Mouse (Mus musculus) neural tube, embryonic 13.5 days (tissue): ENCODE results near the gene Slc26a8. TPM values are rescaled to one million over a fixed set of nuclear protein-coding genes. Genes with fewer than 3 reads are reported as not detected.

Experiments used
- ATAC-seq: fragments of 200-750 bp; cut with Nextera tagmentation; 2 replicates; pipeline ENCODE4 v1.8.0; 2017; ENCODE audit warnings: low read depth, mild to moderate bottlenecking, moderate TSS enrichment, moderate library complexity
- H3K27ac ChIP-seq: fragments of 300-500 bp; sonication (generic); replicated peaks from 2 replicates; pipeline ENCODE4 v1.5.1; 2015; ENCODE audit warnings: moderate library complexity, mild to moderate bottlenecking, inconsistent platforms
- H3K27me3 ChIP-seq: fragments of 300-500 bp; sonication (generic); 2 replicates; pipeline ENCODE4 v1.6.1; 2015; ENCODE audit warnings: mild to moderate bottlenecking, inconsistent platforms
- H3K36me3 ChIP-seq: fragments of 300-500 bp; sonication (generic); 2 replicates; pipeline ENCODE4 v1.6.1; 2015; ENCODE audit warnings: mild to moderate bottlenecking, inconsistent platforms
- H3K4me1 ChIP-seq: fragments of 300-500 bp; sonication (generic); replicated peaks from 2 replicates; pipeline ENCODE4 v1.6.1; 2015; ENCODE audit warnings: inconsistent platforms
- H3K4me2 ChIP-seq: fragments of 300-500 bp; sonication (generic); 2 replicates; pipeline ENCODE4 v1.6.1; 2015; ENCODE audit warnings: inconsistent platforms, mild to moderate bottlenecking, moderate library complexity
- H3K4me3 ChIP-seq: fragments of 300-500 bp; sonication (generic); 2 replicates; pipeline ENCODE4 v1.5.1; 2015; ENCODE audit warnings: mild to moderate bottlenecking, inconsistent platforms
- H3K9ac ChIP-seq: fragments of 300-500 bp; sonication (generic); 2 replicates; pipeline ENCODE4 v1.6.1; 2015; ENCODE audit warnings: moderate library complexity, mild to moderate bottlenecking, inconsistent platforms
- H3K9me3 ChIP-seq: fragments of 300-500 bp; sonication (generic); 2 replicates; pipeline ENCODE4 v1.6.1; 2016; ENCODE audit warnings: inconsistent platforms
- WGBS: fragments of 180-500 bp; shearing (Covaris S2); methylation state at CpG from one replicate; pipeline ENCODE4 v1.1.7; 2015; 5-methylcytosine and 5-hydroxymethylcytosine counted together
- polyA plus RNA-seq: library from polyadenylated mRNA; unstranded; fragments of >200 nt; fragmentation: Nextera tagmentation; extraction: Ambion mirVana; gene quantifications from 2 replicates; pipeline ENCODE4 v1.2.1, GENCODE M21; 2015

Gene Slc26a8
- polyA plus RNA-seq, 1 experiment from 2014 or later, result 1.2 TPM

DNA sequence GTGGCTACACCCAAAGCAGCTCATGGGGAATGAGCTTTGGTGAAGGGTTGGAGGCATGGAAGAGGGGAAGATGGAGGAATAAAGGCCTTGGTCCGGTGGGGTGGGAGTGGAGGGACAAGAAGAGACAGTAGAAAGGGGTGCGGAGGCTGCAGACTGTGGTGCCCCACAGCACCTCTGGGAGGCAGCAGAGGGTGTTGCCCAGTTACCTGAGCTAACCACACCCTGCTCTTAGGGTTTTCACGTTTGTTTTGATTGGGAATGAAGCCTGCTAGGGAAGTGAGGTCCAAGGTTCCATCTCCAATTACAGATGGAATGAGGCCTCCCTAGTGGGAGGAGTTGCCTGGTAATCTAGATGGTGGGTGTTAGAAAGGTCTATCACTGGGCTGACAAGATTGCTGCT, 60.9 kb downstream of the Slc26a8 start:
- no peak overlapping the region for H3K9ac ChIP-seq
- H3K36me3 ChIP-seq, result no peaks in the 10 kb centered on the region
- no peaks in the 10 kb centered on the region for H3K27me3 ChIP-seq
- H3K27ac ChIP-seq, result no peak overlapping the region
- H3K4me2 ChIP-seq, result no peak overlapping the region
- no peaks in the 10 kb centered on the region for H3K9me3 ChIP-seq
- whole genome bisulfite sequencing, result 39% methylated on average over 3 of the region's 3 CpGs
- no peaks in the 10 kb centered on the region for H3K4me1 ChIP-seq
- H3K4me3 ChIP-seq, result no peak overlapping the region
- no peak for ATAC-seq

DNA sequence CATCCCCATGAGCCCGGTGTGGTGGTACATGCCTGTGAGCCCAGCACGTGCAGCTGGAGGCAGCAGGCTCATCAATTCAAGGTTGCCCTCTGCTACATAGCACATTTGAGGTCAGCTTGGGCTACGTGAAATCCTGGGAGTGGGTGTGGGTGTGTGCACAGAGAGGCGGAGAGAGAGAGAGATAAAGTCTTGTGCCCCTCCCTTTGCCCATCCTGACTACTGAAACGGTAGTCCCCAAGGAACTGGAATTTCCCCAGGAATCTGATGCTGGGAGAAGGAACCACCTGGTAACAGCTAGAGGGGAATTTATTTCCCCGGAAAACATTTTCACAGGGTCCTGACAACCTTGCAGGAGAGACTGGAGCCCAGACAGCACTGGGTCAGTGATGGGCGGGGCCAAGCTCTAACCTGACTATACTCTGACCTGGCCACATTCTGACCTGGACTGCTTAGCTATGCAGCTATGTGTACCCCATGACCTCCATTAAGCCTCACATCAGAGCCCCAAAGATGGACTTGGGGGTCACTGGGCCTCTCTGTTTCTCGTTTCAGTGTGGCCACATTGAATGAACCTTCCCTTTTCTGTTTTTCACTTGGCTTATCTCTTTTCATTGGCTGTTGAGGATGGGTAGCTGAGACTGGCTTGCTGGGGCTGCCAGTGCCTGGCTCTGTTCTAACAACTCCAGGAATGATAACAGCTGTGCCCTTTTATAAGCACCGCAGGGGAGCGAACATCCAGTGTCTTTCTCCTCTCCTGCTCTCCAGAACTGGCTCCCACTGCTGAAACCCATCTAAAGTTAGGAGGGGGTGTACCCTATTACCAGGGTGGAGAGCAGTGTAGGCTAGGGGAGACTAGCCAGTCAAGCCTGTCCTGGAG, 61.5 kb downstream of the Slc26a8 start:
- Histone ChIP-seq H3K4me3 (no peak overlapping the region), H3K9me3 (no peaks in the 10 kb centered on the region), H3K9ac (no peak overlapping the region), H3K36me3 (no peaks in the 10 kb centered on the region), H3K4me1 (no peaks in the 10 kb centered on the region), H3K4me2 (no peak overlapping the region), H3K27me3 (no peaks in the 10 kb centered on the region), H3K27ac (no peak overlapping the region)
- 69% methylated on average over 10 of the region's 10 CpGs for WGBS
- ATAC-seq, result no peak

GRCm38 (mm10) chr17:28626937-28627336, 63.1 kb downstream of the Slc26a8 start:
- Histone ChIP-seq H3K9ac (no peak overlapping the region), H3K4me1 (peaks cover 3% of the 10 kb centered on the region; the same call in 1 of the 2 replicates), H3K27ac (no peak overlapping the region), H3K36me3 (no peaks in the 10 kb centered on the region), H3K27me3 (no peaks in the 10 kb centered on the region), H3K4me3 (no peak overlapping the region), H3K9me3 (no peaks in the 10 kb centered on the region), H3K4me2 (no peak overlapping the region)
- ATAC-seq, result no peak
- WGBS, result 69% methylated on average over 2 of the region's 2 CpGs

- Histone ChIP-seq H3K4me3 (no peak overlapping the region), H3K9ac (no peak overlapping the region), H3K36me3 (0 out of 2 replicates have a peak, but pooled peaks cover under 1% of the 10 kb centered on the region), H3K27me3 (no peaks in the 10 kb centered on the region), H3K4me2 (no peak overlapping the region), H3K9me3 (no peaks in the 10 kb centered on the region), H3K4me1 (peaks cover 14% of the 10 kb centered on the region), H3K27ac (no peak overlapping the region)
- WGBS, result 93% methylated on average over 15 of the region's 15 CpGs
- ATAC-seq, result no peak
Measured at GRCm38 (mm10) chr17:28625327-28625726, 64.7 kb downstream of the Slc26a8 start.

DNA sequence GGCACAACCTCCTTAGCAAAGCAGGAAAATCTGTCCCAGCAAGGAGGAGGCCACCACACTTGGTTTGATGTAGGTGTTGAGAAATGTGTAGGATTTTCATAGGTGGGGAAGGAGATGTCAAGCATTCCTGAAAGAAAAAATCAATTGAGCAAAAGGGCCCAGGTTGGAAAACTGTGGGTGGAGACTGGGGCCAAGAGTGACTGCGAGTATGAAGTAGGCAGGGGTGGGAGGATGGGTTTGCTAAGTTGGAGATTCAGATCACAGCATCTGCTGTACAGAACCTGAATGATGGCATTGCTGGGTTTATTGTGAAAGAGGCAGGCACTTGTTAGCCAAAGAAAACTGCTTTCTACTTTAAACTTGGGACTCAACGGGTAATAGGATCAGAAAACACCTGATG, 65.2 kb downstream of the Slc26a8 start:
- Histone ChIP-seq H3K4me3 (no peak overlapping the region), H3K9me3 (no peaks in the 10 kb centered on the region), H3K36me3 (peaks cover 5% of the 10 kb centered on the region; the same call in 1 of the 2 replicates), H3K4me2 (no peak overlapping the region), H3K9ac (no peak overlapping the region), H3K4me1 (peaks cover 18% of the 10 kb centered on the region), H3K27ac (no peak overlapping the region), H3K27me3 (no peaks in the 10 kb centered on the region)
- 79% methylated on average over 2 of the region's 2 CpGs for WGBS
- no peak for ATAC-seq

GRCm38 (mm10) chr17:28622300-28622759, 67.7 kb downstream of the Slc26a8 start, which contains the start of gene Srpk1:
TSS of gene Srpk1 (minus strand) at chr17:28622709.
- WGBS, result under 1% methylated on average over 41 of the region's 53 CpGs
- H3K9me3 ChIP-seq, result no peaks in the 10 kb centered on the region

DNA sequence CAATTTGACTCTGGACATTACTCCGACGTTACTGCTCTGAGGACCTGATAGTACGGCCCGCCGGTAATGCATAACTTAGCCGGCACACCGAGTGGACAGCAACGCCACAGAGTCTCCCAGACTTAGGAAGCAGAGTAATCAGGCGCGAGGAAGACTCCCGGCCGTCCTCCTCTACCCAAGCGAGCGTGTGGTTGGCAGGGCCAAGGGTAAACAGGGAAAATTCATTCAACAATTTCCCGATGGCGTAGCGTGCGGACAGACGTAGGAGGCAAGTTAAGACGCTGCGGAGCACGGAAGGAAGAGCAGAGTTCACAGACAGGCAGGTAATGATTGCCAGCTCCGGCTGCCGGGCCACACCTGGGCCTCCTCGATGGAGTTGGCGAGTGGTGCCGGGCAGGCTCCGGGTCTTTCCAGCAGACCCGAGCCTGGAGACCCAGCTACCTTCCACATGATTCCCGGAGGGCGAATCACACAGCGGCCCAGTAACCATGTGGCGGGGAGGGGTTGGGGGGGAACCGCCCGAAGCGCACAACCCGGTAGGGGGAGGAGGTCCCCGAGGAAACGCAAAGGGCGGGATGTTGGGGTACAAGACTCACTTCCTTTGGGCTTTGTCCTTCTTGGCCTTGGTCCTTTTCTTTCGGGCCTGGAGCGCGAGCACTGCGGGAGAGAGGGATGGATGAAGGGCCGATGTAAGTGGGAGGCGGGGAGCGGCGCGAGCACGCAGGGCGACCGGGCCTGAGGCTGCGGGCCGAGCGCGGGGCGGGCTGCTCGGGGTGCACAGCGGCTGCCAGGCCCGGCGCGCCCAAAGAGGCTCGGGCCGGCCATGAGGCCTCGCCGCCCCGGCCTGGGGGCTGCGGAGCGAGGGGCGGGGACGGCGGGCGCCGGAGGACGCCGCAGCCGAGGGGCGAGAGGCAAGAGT, 68.4 kb downstream of the Slc26a8 start:
- Histone ChIP-seq H3K9me3 (no peaks in the 10 kb centered on the region), H3K4me3 (peak overlapping the region; percentile 99), H3K4me1 (peaks cover 40% of the 10 kb centered on the region), H3K27me3 (no peaks in the 10 kb centered on the region), H3K36me3 (peaks cover 13% of the 10 kb centered on the region; the same call in 1 of the 2 replicates), H3K9ac (peak overlapping the region; percentile 99), H3K27ac (peak overlapping the region; percentile 92), H3K4me2 (peak overlapping the region; percentile 94)
- under 1% methylated on average over 68 of the region's 78 CpGs for WGBS
- peak; percentile 77 for ATAC-seq

More at GRCm38 (mm10) chr17:28622300-28622759, 67.7 kb downstream of the Slc26a8 start, which contains the start of gene Srpk1:
- peak within 1 kb of the TSS; percentile 99 for H3K4me3 ChIP-seq
- H3K4me1 ChIP-seq, result peaks cover 36% of the 10 kb centered on the region
- peak within 1 kb of the TSS; percentile 94 for H3K4me2 ChIP-seq
- H3K36me3 ChIP-seq, result peaks cover 13% of the 10 kb centered on the region; the same call in 1 of the 2 replicates
- peak; percentile 97 for ATAC-seq
- H3K27me3 ChIP-seq, result no peaks in the 10 kb centered on the region
- peak within 1 kb of the TSS; percentile 99 for H3K9ac ChIP-seq
- H3K27ac ChIP-seq, result peak within 1 kb of the TSS; percentile 92

DNA sequence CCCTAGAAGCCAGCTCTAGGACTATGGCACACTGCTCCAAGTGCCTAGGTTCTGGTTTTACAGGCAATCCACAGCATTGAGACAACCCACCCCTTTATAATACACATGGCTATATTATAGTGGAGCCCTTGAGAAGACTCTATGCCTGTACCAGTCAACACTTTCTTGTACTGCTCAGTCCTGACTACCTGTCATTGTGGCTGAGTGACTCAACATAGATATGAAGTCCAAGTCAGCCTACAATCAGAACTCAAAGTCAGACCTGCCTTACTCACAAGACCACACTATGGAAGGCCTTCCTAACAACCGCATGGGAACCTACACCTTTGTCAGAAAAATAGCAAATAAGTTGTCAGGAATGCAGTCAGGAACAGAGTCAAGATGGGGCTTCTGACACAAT, 71.3 kb downstream of the Slc26a8 start:
- no peak overlapping the region for H3K9ac ChIP-seq
- H3K9me3 ChIP-seq, result no peaks in the 10 kb centered on the region
- 90% methylated on average over 1 of the region's 1 CpGs for WGBS
- no peak overlapping the region for H3K27ac ChIP-seq
- ATAC-seq, result no peak
- H3K27me3 ChIP-seq, result no peaks in the 10 kb centered on the region
- H3K4me2 ChIP-seq, result no peak overlapping the region
- no peak overlapping the region for H3K4me3 ChIP-seq
- peaks cover 24% of the 10 kb centered on the region for H3K36me3 ChIP-seq
- peaks cover 45% of the 10 kb centered on the region for H3K4me1 ChIP-seq

DNA sequence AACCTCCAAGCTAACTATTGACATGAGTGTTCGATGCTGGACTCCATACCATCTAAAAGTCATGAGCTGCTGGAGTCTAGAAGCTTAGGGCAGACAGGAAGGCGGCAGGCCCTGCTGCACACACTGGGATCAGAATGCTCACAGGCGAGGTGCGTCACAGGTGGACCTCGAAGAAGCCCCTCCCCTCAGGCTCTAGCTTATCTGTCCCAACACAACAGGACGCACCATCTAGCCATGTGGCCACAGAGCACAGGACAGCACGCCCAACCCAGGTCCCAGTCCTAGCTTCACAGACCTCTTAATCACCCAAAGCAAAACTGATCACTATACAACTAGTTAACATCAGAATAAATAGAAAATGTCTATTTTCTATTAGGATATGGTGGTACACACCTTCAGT, 71.9 kb downstream of the Slc26a8 start:
- Histone ChIP-seq H3K4me1 (peaks cover 45% of the 10 kb centered on the region), H3K36me3 (peaks cover 24% of the 10 kb centered on the region), H3K9ac (0 out of 2 replicates have a peak overlapping the region, but pooled peaks have one; percentile 5), H3K9me3 (no peaks in the 10 kb centered on the region), H3K4me3 (no peak overlapping the region), H3K4me2 (no peak overlapping the region), H3K27me3 (no peaks in the 10 kb centered on the region), H3K27ac (no peak overlapping the region)
- WGBS, result 86% methylated on average over 7 of the region's 7 CpGs
- ATAC-seq, result no peak

GRCm38 (mm10) chr17:28617636-28618035, 72.4 kb downstream of the Slc26a8 start:
- H3K9ac ChIP-seq, result 0 out of 2 replicates have a peak overlapping the region, but pooled peaks have one; percentile 5
- no peaks in the 10 kb centered on the region for H3K27me3 ChIP-seq
- H3K9me3 ChIP-seq, result no peaks in the 10 kb centered on the region
- no peak overlapping the region for H3K4me3 ChIP-seq
- ATAC-seq, result no peak
- peaks cover 43% of the 10 kb centered on the region for H3K4me1 ChIP-seq
- H3K4me2 ChIP-seq, result no peak overlapping the region
- no peak overlapping the region for H3K27ac ChIP-seq
- H3K36me3 ChIP-seq, result peaks cover 24% of the 10 kb centered on the region
- WGBS, result 90% methylated on average over 10 of the region's 10 CpGs

DNA sequence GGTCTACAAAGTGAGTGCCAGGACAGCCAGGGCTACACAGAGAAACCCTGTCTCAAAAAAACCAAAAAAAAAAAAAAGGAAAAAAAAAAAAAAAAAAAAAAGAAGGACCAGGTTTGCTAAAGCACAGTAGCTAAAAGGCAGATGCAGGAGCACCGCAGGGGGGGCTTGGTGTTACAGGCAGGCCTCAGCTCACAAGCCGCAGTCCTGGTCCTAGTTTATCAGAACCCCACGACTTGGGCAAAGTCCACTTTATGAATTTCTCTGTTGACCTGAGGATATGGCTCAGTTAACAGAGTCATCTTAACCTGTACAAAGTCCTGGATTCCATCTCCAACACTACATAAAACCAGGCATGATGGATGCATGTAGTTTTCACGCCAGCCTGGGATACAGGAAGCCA, 74.7 kb downstream of the Slc26a8 start:
- WGBS, result 94% methylated on average over 4 of the region's 4 CpGs

More for the DNA sequence above, 74.7 kb downstream of the Slc26a8 start:
- Histone ChIP-seq H3K27ac (no peak overlapping the region), H3K4me1 (peaks cover 31% of the 10 kb centered on the region), H3K9ac (no peak overlapping the region), H3K9me3 (no peaks in the 10 kb centered on the region), H3K36me3 (peaks cover 24% of the 10 kb centered on the region), H3K27me3 (no peaks in the 10 kb centered on the region), H3K4me2 (no peak overlapping the region), H3K4me3 (no peak overlapping the region)
- no peak for ATAC-seq
